Mouse (Mus musculus): ENCODE measurements around the gene Cdk8.

The Cdk8 gene

DNA sequence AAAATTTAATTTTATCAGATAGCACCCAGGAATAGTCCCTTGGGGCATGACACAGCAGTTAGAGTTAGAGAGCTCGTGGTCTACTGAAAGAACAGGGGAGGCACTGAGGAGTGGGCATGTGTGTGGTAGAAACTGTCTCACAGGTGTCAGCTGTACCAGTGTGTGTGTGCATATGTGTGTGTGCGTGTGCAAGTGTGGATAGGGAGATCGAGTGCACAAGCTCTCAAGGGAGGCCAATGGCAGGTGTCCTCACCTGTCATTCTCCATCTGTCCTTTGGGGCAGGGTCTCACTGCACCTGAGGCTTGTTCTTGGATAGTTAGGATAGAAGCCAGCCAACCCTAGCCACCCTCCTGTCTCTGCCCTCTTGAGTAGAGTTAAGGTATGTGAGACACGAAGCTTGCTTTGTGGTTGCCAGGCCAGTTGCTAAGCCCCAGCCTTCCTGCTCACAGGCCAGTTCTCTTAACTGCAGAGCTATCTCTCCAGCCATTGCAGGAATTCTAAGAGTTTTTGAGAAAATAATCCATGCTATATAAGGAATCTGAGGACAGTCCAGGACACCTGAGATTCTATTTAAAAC, 50.3 kb downstream of the Cdk8 start:
- DNase-seq (ENCODE audit: low spot score in 2 of 2), result no peak

- no peak for DNase-seq (ENCODE audit: low spot score in 2 of 2)
These were observed 51.0 kb downstream of the Cdk8 start for GRCm38 (mm10) chr5:146281884-146282579.

- DNase-seq (ENCODE audit: low spot score in 2 of 2), result no peak
These were observed 52.9 kb downstream of the Cdk8 start for GRCm38 (mm10) chr5:146283899-146284298.

- DNase-seq (ENCODE audit: low spot score in 2 of 2), result no peak
These were observed 56.4 kb downstream of the Cdk8 start for GRCm38 (mm10) chr5:146287416-146287815.

DNA sequence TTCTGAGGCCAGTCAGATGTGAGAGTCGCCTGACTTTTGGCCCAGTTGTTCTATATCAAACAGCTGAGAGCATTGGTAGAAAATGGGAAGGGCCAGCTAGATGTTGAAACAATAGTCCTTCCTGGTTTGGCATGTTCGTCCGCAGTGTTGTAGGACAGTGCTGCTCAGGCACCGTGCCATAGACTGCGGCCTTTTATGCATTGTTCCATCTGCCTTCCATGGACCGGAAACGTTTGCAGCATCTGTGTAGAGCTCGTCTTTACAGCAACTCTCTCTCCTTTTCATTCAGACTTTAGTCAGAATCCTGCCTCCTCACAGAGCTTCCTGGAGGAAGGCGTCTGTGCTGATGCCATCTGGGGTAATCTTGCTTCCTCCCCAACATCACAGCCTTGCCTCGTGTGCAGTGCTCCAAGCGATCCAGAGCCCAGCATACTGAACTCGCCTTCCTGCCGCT, 57.0 kb downstream of the Cdk8 start:
- peak; percentile 53 to 55 for DNase-seq (ENCODE audit: low spot score in 2 of 2)

DNA sequence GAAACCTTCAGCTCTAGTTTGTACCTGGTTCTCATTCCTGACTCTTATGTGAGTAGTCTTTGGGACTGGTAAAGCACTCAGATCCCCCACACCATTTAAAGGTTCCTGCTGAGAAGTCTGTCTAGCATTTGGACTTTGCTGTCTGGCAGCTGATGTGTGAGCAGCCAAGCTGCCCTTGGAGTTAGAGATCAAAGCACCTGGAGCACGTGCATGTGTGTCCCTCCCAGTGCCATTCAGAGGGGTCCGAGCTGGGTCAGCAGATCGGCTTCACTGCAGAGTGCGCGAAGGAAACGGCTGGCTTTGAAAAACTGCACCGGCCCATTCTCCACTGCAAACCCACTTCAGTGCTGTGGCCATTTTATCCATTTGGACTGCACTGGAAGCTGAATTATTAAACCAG, 58.9 kb downstream of the Cdk8 start:
- no peak for DNase-seq (ENCODE audit: low spot score in 2 of 2)

GRCm38 (mm10) chr5:146290446-146290845, 59.4 kb downstream of the Cdk8 start:
- no peak for DNase-seq (ENCODE audit: low spot score in 2 of 2)

GRCm38 (mm10) chr5:146291560-146291959, 60.5 kb downstream of the Cdk8 start:
- no peak for DNase-seq (ENCODE audit: low spot score in 2 of 2)

- DNase-seq (ENCODE audit: low spot score in 2 of 2), result no peak
These were observed 62.1 kb downstream of the Cdk8 start for GRCm38 (mm10) chr5:146292896-146293680.

DNA sequence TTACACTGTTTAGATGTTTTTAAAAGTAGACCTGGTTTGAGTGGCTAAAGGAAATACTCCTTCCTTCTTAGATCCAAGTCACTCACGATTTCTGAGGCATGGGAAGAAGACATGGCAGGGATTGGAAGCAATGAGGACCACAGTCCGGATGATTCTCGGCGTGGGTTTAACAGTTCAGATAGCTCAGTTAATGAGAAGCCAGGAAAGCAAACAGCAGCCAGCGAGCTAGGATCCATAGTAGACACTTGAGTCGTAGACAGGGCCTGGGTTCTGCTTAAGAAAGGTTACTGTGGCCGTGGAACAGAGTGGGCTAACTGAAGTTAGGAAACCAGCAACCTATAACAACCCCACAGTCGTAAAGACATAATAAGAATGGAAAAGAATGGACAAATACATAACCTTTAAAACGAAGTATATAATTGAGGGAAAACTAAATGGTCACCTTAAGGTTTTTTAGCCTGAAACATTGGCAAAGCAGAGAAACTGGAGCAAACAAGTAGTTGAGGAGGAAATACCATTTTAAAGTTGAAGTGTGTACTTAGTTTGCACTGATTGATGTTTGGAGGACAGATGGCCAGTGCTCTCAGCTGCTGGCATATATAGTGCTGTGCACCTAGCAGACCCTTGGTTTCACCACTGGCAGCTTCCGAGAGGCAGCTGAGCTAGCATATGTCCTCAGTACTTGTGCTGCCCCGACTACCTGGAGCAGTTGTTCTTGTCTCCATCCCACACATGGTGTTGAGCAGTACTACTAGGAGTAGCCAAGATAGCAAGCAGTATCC, 63.1 kb downstream of the Cdk8 start:
- no peak for DNase-seq (ENCODE audit: low spot score in 2 of 2)

DNA sequence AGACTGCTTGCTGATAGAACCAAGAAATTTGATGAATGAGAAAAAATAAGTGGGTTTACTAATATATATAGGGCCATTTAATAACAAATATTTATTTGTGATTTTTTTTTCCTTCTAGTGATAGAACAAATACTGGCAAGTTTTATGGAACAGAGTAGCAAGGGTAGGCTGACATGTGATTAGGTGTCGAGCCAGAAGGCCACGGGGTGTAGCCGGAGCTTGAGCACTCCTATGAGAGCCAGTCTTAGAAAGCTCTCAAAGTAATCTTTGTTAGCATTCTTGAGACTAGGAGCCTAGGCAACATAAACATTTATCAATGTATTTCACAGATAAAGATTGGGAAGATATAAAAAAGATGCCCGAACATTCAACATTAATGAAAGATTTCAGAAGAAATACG, 63.8 kb downstream of the Cdk8 start:
- DNase-seq (ENCODE audit: low spot score in 2 of 2), result no peak

DNA sequence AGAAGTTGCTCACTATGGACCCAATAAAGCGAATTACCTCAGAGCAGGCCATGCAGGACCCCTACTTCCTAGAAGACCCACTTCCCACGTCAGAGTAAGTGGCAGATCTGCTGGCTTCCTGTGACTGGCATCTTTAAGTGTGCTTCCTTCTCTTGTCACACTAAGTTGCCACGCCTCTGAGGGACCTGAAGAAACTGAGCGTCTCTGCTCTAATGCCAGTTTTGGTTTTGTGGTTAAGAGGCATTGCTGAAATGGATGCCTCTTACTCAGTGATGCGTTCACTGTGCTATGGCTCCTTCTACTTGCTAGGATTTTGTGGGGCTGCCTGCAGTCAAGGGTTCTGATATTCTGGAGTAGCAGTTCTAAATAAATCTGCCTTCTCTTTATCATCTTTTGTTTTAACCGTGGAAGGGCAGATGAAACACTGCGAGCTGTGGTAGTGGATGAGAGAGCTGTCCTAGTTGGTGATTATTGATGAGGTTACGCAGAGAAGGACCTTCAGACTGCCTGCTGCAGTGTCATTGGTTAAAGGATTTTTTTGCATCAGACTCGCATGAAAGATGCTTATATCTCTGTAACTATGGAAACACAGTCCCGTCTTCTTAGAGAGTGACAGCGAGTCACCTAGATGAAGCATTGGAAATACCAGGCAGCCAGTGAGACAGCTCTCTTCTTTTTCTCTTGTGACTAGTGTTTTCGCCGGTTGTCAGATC, 67.9 kb downstream of the Cdk8 start:
- no peak for DNase-seq (ENCODE audit: low spot score in 2 of 2)

GRCm38 (mm10) chr5:146299520-146299870, 68.5 kb downstream of the Cdk8 start:
- DNase-seq (ENCODE audit: low spot score in 2 of 2), result peak; percentile 69 to 80

- DNase-seq (ENCODE audit: low spot score in 2 of 2), result peak in 1 of 2 experiments; percentile 73
These were observed 72.4 kb downstream of the Cdk8 start for GRCm38 (mm10) chr5:146303470-146303869.

- no peak for DNase-seq (ENCODE audit: low spot score in 2 of 2)
These were observed 76.2 kb downstream of the Cdk8 start for GRCm38 (mm10) chr5:146307046-146307743.

- no peak for DNase-seq (ENCODE audit: low spot score in 2 of 2)
These were observed 76.7 kb downstream of the Cdk8 start for GRCm38 (mm10) chr5:146307744-146308096.

DNA sequence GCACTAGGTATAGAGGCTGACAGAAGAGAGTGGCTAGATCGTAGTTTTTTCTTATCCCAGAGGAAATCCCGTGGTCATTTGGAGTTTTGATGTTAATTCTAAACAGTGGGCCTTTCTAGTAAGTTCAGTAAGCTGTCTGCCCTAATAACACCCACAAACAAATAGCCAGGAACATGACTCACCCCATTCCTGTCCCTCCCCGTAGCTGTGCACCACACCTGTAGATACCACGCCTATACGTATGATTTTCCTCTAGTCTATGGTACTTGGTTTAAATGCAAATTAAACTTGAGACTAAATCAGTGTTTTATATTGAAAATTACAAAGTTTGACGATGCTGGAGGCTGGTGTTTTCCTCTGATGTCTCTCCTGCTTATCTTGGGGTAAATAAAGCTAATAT, 83.5 kb downstream of the Cdk8 start:
- no peak for DNase-seq (ENCODE audit: low spot score in 2 of 2)

GRCm38 (mm10) chr5:146315268-146315921, 84.4 kb downstream of the Cdk8 start:
- DNase-seq (ENCODE audit: low spot score in 2 of 2), result peak; percentile 52 to 61

DNA sequence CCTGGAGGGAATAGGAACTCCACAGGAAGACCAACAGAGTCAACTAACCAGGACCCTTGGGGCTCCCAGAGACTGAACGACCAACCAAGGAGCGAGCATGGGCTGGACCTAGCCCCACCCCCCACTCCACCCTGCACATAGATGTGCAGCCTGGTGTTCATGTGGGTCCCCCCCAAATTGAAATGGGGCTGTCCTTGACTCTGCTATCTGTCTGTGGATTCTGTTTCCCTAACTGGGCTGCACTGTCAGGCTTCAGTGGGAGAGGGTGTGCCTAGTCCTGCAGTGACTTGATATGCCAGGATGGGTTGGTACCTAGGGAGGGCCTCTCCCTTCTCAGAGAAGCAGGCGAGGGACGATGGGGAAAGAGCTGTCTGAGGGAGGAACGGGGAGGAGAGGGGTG, 85.3 kb downstream of the Cdk8 start:
- no peak for DNase-seq (ENCODE audit: low spot score in 2 of 2)

- DNase-seq (ENCODE audit: low spot score in 2 of 2), result peak in 1 of 2 experiments; percentile 55
These were observed 87.0 kb downstream of the Cdk8 start for GRCm38 (mm10) chr5:146318051-146318450.
